Mouse (Mus musculus): ENCODE results near the gene Pcnx3.

The Pcnx3 gene

GRCm38 (mm10) chr19:5688200-5689087, at the start of gene Pcnx3, which contains the start of gene Map3k11:
Gene Pcnx3, minus strand, starts transcription at chr19:5688908.
Gene Map3k11, plus strand, starts transcription at chr19:5688742.
- peak; percentile 96 for DNase-seq (ENCODE audit: low read depth, low spot score)

- DNase-seq (ENCODE audit: low read depth, low spot score), result no peak
These were observed 45.6 kb upstream of the Pcnx3 start for GRCm38 (mm10) chr19:5734325-5734724.

GRCm38 (mm10) chr19:5731264-5731978, 42.7 kb upstream of the Pcnx3 start:
- DNase-seq (ENCODE audit: low read depth, low spot score), result peak; percentile 94

- no peak for DNase-seq (ENCODE audit: low read depth, low spot score)
These were observed 41.8 kb upstream of the Pcnx3 start for GRCm38 (mm10) chr19:5730314-5731186.

GRCm38 (mm10) chr19:5729444-5729815, 40.7 kb upstream of the Pcnx3 start, which contains the start of gene Fam89b:
Gene Fam89b, minus strand, starts transcription at chr19:5729653.
- peak; percentile 44 for DNase-seq (ENCODE audit: low read depth, low spot score)

- no peak for DNase-seq (ENCODE audit: low read depth, low spot score)
These were observed 40.1 kb upstream of the Pcnx3 start for GRCm38 (mm10) chr19:5728631-5729443.

- DNase-seq (ENCODE audit: low read depth, low spot score), result peak; percentile 53
These were observed 39.0 kb upstream of the Pcnx3 start for GRCm38 (mm10) chr19:5727701-5728100.

- DNase-seq (ENCODE audit: low read depth, low spot score), result no peak
These were observed 38.4 kb upstream of the Pcnx3 start for GRCm38 (mm10) chr19:5726961-5727578.

- no peak for DNase-seq (ENCODE audit: low read depth, low spot score)
These were observed 37.2 kb upstream of the Pcnx3 start, which contains the start of gene Ehbp1l1 for GRCm38 (mm10) chr19:5725767-5726515. Gene Ehbp1l1, minus strand, starts transcription at chr19:5726317.

GRCm38 (mm10) chr19:5725029-5725707, 36.5 kb upstream of the Pcnx3 start:
- no peak for DNase-seq (ENCODE audit: low read depth, low spot score)

GRCm38 (mm10) chr19:5724549-5724941, 35.8 kb upstream of the Pcnx3 start:
- no peak for DNase-seq (ENCODE audit: low read depth, low spot score)

GRCm38 (mm10) chr19:5723934-5724548, 35.3 kb upstream of the Pcnx3 start:
- DNase-seq (ENCODE audit: low read depth, low spot score), result no peak

GRCm38 (mm10) chr19:5722848-5723425, 34.2 kb upstream of the Pcnx3 start:
- no peak for DNase-seq (ENCODE audit: low read depth, low spot score)

GRCm38 (mm10) chr19:5721233-5721632, 32.5 kb upstream of the Pcnx3 start:
- DNase-seq (ENCODE audit: low read depth, low spot score), result no peak

GRCm38 (mm10) chr19:5716955-5717354, 28.2 kb upstream of the Pcnx3 start:
- DNase-seq (ENCODE audit: low read depth, low spot score), result no peak

GRCm38 (mm10) chr19:5715793-5716688, 27.3 kb upstream of the Pcnx3 start:
- DNase-seq (ENCODE audit: low read depth, low spot score), result no peak

- DNase-seq (ENCODE audit: low read depth, low spot score), result no peak
These were observed 25.0 kb upstream of the Pcnx3 start for GRCm38 (mm10) chr19:5713730-5714129.

Data from retina, adult 2 months (tissue).